Mouse (Mus musculus) natural killer cell, adult 2 months (primary cell): ENCODE results near the gene Nmnat2.

Source experiments
- DNase-seq, 2 experiments: peaks; one replicate each; pipeline ENCODE4 v3.0.0; 2022; ENCODE audit warnings: low spot score in 2 of 2

Nmnat2 gene

DNA sequence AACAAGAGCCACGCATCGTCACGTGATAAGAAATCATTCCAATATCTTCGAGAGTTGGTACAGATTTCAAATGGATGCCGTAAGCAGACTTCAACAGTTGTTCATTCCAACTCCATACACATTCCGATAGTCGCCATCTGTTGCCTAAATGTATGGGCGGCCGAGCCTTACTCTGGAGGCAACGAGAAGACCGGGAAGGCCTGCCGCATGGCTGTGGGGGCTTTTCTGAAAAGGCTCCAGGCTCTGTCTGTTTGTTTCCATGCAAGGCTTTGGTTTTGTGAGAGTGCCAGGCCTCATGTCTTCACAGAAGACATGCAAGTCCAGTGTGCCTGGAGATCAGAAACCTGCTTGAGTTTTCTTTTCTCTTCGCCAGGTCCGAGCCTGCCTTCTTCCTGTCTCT lies 28.6 kb downstream of the Nmnat2 start:
- no peak for DNase-seq

DNA sequence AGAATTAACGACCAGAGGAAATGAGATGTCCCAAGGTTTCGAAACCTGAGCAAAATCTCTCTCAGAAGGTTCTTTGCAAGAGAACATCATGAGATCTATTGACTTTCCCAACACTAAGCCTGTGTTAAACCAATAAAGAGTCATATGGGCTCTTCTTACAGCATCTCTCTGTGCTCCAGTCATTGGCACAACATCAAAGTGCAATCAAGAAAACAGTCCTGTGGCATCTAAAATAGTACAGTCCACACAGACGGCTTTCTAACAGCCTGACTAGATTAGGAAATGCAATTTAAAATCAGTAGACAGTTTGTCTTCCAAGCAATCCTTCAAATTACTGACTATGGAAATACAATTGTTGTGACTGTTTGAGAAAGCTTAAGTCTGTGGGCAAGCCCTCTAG lies 32.2 kb downstream of the Nmnat2 start:
- DNase-seq, result no peak

DNA sequence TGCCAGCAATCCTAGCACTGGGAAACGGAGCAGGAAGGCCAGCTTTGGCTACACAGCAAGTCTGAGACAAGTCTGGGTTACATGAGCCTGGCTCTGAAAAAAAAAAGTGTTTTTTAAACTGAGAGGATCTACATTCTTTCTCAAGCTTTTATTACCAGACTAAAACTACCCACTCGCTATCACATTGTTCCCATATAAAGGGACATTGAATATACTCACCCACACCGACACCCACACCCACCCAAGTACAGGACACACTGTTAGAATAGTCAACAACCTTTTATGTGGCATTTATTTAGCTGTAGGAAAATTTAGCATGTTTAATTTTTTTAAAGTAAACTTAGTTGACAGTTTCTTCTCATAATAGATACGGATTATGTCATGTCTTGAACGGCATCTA lies 35.3 kb downstream of the Nmnat2 start:
- no peak for DNase-seq

DNA sequence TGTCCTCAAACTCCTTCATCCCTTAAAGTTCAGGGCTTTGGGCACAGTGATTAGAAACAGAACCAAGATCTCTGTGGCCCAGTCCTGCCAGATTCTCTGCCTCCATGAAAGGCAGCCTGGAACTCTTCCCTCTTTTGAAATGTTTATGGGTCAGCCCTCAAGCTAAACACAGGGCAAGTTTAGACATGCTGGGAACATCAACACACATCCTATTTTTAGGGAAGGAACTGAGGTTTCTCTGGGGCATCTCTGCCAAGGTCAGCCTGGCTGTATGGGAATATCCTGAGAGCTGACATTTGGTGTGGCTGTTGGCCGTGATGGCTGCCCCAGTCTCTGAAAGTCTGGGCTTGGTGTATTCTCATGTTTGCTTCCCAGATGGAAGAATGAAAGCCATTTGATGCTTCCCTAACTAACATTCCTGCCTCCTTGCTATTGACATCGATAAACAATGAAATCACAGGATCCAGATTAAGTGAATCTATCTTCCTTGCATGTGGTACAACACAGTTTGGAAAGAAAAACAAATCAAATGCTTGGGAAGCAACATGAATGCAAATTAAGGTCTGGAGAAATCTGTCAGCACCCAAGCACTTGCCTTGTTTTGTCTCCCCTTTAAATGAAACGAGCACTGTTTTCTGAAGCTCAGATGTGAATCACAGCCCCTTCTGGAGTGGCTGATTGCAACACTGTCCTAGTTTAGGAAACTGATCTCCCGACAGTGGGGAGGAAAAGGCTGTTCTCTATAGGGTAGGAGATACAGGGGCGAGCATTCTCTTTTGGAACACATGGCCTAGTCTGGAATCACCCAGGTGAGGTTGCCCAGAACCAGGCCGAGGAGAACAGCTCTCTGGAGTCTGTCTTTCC lies 37.7 kb downstream of the Nmnat2 start:
- DNase-seq, result no peak

DNA sequence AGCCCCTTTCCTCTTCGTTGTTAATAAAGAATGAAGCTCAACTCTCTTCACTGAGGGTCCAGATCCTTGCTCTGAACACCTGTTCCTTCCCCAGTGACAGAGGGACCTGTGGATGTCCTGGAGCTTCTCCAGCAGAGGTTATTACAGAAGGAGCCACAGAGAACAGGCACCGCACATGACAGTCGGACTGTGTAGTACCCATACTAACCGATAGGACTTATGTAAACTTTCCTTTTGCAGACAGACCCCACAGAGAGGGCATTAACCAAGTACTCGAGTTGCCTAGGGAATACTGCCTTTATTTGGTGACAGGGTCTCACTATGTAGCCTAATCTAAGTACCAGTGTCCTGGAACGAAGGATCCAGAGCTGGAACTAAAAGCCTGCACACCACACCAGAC lies 39.0 kb downstream of the Nmnat2 start:
- no peak for DNase-seq

DNA sequence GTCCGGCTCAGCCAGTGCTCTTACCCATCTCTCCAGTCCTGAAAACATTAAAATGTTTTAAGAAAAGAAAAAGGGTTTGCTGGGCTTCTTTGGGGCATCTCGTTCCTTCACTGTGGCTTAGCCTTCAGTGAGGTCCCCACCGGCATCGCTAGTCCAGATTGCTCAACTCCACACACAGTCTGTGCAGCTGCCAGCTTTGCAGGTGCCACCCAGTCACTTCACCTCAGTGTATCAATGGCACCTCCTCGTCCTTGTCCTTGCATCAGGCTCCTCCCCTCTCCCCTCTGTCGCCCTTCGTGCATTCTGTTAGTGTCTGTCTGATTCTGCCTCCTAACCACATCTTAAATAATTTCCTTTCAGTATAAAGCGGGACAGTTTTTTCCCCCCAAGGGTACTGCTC lies 45.2 kb downstream of the Nmnat2 start:
- DNase-seq, result no peak

DNA sequence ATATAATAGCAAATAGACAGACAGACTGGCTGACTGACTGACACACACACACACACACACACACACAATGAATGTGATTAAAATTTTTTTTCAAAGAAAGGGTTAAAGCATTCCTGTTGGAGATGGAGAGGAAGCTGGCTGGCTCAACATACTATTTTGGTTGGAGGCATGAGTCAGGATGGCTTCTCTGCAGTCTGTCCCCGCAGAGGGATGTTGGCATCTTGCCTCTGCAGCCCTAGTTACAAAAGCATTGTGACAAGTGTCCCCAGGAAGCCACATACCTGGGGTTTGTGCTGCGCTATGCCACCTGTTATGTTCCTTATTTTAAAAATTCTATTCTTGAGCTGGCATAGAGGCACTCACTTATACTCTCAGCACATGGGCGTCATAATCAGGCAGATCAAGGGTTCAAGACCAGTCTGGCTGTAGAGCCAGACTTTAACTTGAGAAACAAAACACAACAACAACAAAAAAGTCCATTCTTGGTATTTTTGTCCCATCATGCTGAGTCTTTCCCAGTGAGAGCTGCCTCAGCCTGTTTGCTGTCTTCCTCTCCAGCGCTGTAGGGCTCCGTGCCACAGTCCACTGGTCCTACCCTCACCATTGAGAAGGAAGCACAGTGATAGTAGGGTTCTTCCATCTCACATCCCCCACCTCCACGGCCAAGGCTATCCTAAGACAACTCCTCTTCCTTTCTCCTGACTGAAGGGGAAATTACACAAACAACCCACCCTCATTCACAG lies 45.9 kb downstream of the Nmnat2 start:
- no peak for DNase-seq

DNA sequence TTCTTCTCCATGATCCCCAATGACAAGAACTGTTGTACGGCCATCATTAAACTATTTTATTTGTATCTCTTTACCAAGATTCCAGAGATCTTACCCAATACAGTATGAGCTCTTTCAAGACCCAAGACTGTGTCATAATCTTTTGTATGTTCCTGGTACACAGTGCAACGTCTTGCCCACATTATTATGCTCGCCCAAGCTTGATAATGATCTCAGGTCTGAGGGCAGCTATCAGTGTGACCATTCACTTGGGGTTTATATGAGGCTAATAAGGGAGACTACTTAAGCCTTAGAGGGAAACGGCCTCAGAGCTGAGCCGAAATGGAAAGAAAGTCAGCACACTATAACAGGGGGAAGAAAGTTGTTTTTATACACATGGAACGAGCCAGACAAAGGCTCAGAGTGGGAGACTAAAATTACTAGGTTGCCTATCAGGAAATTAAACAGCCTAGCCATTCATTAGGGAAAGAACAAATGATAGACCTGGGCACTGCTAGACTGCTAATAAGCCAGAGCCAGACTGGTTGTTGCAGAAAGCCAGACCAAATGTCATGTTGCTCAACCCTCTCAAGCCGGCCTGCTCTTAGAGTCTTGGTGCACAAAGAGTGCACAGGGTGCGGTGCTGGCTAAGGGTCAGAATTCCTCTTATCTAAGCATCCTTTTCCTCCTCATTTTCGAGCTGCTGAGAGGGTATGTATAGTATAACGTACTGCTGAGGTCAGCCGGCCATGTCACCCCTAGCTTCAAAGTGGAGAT lies 47.7 kb downstream of the Nmnat2 start:
- DNase-seq, result no peak

DNA sequence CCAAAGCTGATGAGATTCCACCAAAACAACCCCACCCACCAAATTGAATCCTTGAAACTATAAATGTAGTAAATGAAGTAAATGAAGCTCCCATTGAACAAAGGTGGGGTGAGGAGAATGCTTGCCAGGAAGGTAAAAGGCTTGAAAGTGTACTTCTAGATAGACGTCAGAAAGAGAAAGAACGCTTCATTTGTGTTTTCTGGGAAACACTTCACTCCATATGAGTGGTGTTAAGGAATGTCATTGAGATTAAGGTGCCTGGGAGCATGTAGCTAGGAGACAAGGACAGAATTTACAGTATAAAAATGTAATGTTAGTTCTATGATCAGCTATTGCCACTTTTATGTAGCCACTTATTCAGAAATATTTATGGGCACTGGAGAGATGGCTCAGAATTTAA lies 49.7 kb downstream of the Nmnat2 start:
- DNase-seq, result no peak

DNA sequence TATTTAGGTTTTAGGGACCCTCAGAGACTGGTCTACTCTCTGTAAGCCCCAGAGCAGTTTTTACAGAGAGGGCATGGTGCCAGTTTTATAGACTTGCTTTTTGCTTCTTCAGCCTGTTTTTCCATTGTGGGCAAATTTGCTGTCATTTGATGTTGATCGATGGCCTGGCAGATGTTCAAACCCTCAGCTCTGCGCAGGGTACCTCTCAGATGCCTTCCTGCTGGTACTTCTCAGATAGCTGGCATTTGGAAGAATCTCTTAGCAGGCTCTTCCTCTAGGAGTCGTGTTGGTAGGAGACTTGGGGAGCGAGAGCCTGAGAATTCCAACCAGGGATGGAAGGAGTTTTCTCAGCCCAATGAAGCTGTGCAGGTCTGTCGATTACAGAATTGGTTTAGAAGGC lies 51.3 kb downstream of the Nmnat2 start:
- no peak for DNase-seq

DNA sequence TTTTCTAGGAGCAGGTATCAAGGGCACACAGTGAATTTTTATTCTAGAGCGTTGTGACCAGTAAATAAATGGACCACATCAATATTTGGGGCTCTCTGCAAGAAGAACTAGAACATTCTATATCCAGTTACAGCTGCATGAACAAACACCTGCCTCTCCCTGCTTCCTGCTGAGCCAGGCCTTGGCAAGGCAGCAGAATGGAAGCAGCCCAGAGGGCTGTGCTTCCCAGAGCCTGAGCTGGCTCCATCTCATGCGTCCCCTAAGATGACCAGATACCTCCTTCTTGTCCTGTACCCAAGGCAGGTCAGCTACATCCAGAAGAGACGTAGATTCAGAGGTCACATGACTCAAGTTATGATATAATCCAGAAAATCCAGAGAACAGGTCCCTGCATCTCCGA lies 52.0 kb downstream of the Nmnat2 start:
- no peak for DNase-seq

DNA sequence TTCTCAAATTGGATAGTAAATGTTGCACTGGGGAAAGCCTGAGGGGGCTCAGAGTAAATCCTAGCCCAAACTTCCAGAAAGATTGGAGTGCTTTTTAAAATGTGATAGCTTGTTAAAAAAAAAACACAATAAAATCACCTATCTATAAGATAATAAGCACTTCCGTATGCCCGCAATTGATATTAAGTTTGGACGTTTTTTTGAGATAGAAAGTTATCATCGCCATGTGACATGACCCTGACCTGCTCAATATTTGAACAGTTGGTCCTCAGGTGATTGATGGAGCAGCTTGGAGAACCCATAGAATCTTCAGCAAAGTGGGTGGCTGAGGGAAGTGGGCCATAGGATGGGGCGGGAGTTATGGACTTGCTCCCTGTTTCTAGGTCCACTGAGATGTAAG lies 52.5 kb downstream of the Nmnat2 start:
- DNase-seq, result no peak

DNA sequence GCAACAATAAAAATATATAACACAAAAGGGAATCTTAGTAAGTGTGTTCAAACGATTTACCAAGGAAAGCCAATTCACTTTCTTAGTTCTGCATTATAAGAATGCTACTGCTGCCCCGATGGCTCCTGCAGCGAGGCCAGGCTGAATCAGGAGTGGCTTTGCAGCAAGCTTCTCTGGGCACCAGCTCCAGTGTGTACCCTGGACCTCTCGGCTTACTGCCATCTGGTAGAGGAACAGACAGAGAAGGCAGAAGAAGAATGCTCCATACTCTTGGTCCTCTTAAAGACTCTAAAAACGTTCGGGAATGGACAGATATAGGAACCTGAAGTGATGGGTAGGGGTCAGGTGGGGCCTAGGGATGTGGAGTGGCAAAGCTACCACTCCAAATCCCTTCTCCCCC lies 53.0 kb downstream of the Nmnat2 start:
- no peak for DNase-seq

DNA sequence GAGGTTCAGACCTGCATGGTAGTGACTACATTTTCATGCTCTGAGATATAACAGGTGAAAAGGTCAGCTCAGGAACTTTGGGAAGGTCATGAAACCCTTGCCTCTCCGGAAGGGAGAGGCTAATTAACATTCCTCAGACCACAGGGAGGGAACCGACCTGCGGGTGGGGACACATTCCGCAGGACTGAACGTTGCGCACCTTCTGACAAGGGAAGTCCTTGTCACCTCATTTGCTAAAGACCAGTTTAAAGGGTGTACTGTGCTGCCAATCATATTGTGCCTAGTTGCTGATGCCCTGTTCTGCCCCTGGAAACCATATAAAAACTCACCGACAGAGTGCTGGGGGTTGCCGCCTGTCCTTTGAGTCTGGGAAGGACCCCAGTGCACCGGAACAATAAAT lies 54.5 kb downstream of the Nmnat2 start:
- no peak for DNase-seq

DNA sequence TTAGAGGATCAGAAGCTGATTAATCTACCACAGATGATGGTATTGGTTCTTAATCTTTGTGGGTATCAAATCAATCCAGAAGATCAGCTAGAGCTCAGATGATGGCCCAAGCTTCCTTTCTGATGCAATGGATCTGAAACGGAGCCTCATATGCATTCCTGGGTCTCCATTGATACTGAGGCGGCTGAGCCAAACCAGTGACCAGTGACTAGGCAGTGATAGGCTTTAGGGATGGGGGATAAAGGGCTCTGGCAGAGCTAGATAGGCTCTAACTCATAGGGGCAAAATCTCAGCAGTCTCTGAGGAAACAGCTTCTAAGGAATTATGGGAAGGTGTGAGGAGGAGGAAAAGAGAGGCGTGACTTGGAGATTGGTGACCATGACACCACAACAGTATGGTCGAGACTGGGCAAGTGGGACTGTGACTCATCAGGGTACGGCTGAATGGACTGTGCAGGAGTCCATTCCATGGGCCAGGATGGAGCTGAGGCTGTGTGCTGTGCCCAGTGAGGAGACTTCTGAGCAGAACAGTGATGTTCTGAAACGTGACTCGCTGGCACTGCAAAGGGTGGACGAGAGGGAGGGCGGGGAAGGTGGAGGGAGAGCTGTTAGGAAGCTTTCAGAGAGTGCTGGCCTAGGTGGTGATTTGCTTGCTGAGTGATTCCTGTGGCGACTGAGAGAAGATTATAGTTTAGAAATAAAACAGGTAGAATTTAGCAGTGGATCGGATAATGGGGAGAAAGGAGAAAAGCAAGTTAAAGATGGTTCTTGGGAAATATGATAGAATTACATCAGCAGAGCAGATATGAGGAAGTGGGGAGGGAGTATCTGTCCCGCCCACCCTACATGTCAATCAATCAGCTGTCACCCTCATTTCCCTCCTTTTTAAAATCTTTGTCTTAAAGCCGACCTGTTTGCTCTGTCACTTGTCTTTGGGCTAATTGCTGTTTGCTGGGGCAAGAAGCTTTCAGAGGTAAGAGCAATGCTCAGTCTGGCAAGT lies 55.9 kb downstream of the Nmnat2 start:
- no peak for DNase-seq

DNA sequence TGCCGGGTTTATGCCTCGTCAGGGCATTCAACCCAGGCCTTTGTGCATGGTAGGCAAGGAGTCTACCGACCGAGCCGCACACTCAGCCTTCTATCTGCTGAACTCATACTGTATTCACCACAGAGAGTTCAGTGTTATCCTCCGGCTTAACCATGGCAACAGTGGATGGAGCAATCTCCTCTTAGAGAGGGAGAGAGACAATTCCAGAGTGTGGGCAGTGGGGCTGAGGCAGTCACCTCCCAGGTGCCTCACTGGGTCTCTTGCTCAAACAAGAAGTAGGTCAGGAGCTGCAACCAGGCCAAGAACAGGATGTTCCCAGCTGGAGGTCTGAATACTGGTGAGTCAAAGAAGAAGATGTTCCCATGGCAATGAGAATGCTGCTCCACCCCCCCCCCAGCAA lies 56.8 kb downstream of the Nmnat2 start:
- no peak for DNase-seq

DNA sequence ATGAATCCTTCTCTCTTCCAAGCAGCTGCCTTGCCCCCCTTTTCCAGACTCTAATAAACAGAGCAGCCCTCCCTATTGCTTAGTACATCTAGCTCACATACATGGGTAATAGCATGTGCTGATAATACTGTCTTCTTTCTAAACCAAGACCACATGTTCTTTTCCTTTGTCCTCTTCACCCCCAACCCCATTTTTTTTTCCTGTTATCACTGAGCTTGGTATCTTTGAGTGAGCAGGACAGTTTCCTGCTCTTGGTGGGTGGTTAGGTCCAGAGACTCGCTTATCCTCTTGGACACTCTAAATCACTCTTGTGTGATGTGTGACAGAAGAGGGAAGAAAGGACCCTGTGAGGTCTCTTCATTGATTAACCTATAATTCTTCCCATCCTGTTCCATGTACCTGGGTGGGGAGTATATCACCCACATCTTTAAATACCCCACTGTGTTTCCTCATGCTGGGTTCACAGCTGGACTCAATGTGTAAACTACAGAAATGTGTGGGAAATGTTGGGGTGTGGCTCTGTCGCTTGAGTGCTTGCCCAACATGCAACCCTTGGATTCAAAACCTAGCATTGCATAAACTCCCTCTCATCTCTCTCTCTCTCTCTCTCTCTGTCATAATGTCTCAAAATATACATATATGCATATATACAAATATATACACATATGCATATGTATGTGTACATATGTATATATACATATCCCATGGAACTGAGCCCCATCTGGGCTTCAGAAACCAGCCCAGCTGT lies 58.9 kb downstream of the Nmnat2 start:
- DNase-seq, result no peak

DNA sequence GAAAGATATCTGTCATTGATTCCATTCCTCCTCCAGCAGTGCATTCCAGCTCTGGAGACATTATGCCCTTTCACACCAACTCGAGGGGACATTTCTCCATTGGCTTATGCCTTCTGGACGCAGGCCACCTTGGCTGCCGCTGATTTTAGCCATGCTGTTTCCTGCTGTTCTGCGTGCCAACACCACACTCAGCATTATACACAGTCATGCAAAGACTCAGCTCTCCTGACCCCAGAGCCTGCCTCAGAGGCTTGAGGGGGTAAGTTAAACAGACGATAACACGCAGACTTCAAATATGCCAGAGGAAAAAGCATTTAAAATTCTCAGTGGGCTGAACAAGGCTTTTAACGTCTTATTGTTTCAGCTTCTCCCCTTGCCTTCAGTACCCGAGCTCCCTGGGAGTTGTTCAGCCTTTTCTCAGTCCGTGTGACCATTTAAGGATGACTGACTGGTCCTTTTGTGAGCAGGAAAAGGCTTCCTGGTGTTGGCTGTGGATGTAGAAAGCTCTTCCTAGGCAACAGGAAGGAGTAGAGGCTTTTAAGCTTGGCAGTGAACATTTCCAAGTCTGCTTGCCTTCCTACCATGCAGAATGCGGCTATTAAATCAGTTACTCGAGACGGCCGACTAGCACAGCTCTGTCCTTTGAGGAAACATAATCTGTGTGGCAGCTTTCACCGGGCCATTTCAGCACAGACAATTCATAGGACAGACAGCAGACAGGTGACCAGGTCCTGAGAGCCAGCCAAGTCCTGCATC lies 59.8 kb downstream of the Nmnat2 start:
- no peak for DNase-seq

DNA sequence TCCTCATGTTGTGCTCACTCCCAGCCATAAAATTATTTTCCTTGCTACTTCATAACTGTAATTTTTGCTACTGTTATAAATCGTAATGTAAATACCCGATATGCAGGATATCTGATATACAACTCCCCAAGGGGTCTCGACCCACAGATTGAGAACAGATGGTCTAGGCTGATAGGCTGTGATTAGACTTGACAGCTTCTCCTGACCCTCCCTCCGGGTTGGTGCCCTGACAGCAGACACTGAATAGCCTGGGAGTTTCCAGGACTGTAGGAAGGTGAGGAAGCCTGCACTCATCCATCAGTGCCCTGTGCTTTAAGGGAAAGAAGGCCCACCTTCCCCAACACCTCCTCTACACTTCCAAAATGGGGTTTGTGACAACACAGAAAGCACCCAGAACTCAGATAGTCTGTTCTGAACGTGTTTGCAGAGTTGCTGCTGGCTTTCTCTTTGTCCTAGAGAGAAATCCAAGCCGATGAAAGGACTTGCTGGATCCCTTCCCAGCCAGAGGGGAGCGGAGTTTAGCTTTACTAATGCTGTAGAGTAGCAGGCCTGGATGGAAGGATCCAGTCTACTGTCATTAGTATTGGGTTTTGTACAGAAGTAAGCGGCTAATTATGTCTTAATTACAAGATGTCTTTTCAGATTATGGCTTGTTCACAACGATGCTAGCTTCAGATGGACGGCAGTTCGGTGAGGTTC lies 61.8 kb downstream of the Nmnat2 start:
- DNase-seq, result no peak
